Mouse (Mus musculus): ENCODE measurements around the gene Exoc3l.

The Exoc3l gene

DNA sequence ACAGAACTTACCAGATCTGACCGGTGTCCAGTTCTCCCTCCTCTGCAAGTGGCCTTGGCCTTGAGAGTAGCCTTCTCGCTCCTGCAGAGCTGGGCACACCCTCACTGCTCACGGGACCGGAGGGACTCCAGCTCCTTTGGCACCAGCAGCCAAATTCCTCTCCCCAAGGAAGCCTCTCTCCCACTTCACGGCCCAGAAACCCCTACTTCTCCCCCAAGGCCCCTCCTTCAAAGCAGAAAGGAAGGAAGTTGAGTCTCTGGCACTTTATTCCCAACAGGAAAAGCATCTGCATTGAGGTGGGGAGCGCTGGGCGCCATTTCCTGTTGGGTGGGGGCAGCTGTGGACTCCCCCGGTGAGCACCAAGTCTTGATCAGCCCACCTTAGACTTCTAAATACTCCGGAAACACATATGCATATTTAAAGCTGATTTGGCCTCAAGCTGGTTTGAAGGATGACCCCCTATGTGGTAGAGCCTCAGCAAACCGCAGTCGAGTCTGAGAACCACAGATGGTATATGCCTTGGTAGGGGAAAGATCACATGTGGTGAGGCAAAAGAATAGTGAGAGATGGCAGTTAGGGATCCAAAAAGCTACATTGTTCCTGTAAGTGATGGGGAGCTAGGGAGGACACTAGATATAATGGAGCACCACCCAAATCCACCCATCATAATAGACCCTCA lies at the start of gene Exoc3l:
Exoc3l (minus strand) TSS at position 207 of the 679 bp plus-strand sequence.
- in situ Hi-C loops (cut with MboI, MseI): no loop called here

- in situ Hi-C loops (cut with MboI, MseI): loop anchor here (25.0 kb wide), 1 partner anchor 717 kb away; the partner anchor contains the start of gene Nfatc3
These were observed 49.4 kb upstream of the Exoc3l start for GRCm38 (mm10) chr8:105345061-105345975.

GRCm38 (mm10) chr8:105343791-105344574 lies 48.1 kb upstream of the Exoc3l start:
- in situ Hi-C loops (cut with MboI, MseI): loop anchor here (25.0 kb wide), 1 partner anchor 718 kb away; the partner anchor contains the start of gene Nfatc3

- in situ Hi-C loops (cut with MboI, MseI): loop anchor here (25.0 kb wide), 1 partner anchor 720 kb away; the partner anchor contains the start of gene Nfatc3
These were observed 46.9 kb upstream of the Exoc3l start for GRCm38 (mm10) chr8:105342768-105343167.

DNA sequence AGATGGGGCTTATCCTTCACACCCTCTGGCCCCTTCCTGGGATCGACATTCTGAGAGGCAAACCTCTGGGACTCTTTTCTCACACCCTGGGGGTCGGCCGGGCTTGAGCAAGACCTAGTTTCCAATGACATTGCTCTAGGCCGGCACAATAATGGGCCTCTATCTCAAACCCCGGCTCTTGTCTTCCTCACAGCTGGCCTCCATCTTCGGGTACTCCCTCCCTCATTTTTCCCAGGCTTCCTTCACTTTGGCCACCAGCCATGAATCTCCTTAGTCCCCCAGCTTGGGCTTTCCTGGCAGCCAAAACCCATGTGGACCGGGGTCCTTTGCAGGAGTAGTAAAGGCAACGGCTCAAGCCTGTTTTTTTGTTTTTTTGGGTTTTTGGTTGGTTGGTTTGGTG lies 45.5 kb upstream of the Exoc3l start:
- in situ Hi-C loops (cut with MboI, MseI): loop anchor here (25.0 kb wide), 1 partner anchor 721 kb away; the partner anchor contains the start of gene Nfatc3

GRCm38 (mm10) chr8:105339886-105340635 lies 44.2 kb upstream of the Exoc3l start:
- in situ Hi-C loops (cut with MboI, MseI): loop anchor here (25.0 kb wide), 1 partner anchor 722 kb away; the partner anchor contains the start of gene Nfatc3

DNA sequence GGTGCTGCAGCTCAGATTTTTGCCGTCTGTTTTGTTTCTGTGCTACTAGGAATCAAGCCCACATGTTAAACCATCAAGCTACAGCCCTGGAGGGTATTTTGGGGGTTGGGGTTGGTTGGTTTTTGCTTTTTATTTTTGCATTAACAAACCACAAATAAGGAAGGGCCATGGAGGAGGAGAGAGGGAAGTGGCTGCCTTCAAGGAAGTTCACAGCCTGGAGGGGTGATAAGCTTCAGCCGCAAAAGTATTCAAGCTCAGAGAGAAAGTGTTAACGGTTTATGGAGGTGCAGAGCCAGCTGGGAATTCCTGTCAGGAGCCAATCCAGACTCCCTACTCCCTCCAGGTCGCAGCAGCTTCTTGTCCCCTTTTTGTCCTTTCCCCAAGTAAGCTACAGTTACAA lies 43.1 kb upstream of the Exoc3l start:
- in situ Hi-C loops (cut with MboI, MseI): loop anchor here (25.0 kb wide), 1 partner anchor 723 kb away; the partner anchor contains the start of gene Nfatc3

DNA sequence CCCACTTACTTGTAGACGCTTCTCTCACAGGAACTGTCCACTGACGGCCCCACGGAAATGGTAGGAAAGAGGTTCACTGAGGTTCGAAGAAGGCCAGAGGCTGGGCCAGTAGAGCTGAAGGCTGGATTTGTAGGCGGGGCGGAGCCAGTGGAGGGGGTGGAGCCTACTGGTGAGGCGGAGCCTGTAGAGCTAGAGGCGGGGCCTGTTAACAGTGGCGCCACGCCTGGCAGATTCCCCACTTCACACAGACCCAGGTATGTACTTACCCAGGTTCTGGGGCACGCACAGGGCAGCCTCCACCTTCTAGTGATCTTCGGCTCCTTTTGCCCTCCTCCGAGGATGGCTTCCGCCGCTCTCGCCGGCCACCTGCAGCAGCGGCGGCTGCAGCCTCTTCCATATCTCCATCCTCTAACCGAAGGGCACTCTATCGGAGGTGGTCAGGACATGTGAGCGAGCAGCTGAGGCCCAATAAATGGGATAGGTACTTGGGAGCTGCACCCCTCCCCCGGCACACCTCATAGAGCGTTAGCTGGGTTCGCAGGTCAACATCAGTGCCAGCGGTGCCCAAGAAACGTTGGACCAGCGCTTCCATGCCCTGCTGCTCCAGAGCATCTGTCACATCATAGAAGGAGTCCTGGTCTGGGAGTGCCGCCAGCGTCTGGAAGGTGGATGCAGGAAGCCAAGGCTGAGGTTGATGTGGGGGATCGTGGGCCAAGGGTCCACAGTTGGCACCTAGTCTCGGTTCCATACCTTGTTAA lies 40.7 kb upstream of the Exoc3l start:
- in situ Hi-C loops (cut with MboI, MseI): loop anchor here (25.0 kb wide), 1 partner anchor 726 kb away; the partner anchor contains the start of gene Nfatc3

- in situ Hi-C loops (cut with MboI, MseI): loop anchor here (25.0 kb wide), 1 partner anchor 730 kb away; the partner anchor contains the start of gene Nfatc3
These were observed 36.6 kb upstream of the Exoc3l start for GRCm38 (mm10) chr8:105332523-105332922.

GRCm38 (mm10) chr8:105331931-105332330 lies 36.0 kb upstream of the Exoc3l start:
- in situ Hi-C loops (cut with MboI, MseI): loop anchor here (25.0 kb wide), 1 partner anchor 730 kb away; the partner anchor contains the start of gene Nfatc3

DNA sequence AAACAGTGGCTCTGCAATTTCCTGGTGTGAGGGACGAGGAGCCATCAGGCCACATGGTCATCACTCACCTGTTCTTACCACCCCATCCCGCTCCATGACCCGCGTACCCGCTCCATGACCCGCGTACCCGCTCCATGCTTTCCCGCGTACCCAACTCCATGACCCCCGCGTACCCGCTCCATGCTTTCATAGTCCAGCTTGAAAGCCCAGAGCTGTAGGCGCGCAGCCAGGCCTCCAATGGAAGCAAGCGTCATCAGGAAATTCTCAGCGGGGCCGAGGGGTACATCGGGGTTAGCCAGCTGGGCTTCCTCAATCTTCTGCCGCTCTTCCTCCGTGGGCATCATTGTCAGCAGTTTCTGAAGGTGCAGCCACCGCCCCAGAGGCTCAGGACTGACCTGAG lies 35.6 kb upstream of the Exoc3l start:
- in situ Hi-C loops (cut with MboI, MseI): loop anchor here (25.0 kb wide), 1 partner anchor 731 kb away; the partner anchor contains the start of gene Nfatc3

GRCm38 (mm10) chr8:105330325-105330724 lies 34.4 kb upstream of the Exoc3l start:
- in situ Hi-C loops (cut with MboI, MseI): loop anchor here (25.0 kb wide), 1 partner anchor 732 kb away; the partner anchor contains the start of gene Nfatc3

DNA sequence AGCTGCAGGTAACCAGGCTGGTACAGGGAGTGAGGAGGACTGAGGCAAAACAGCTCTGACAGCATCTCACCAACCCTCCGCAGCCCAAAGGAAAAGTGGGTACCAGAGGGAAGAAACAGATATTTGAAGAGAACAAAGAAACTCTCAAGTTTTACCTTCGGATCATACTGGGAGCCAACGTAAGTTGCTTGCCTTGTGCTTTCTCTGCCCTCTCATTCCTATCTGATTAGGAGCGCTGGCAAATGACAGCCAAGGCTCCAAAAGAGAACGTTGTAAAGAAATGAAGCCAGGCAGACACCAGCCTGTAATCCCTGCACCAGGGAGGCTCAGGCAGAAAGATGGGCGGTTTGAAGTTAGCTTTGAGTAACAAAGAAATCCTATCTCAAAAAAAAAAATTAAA lies 31.1 kb upstream of the Exoc3l start:
- in situ Hi-C loops (cut with MboI, MseI): loop anchor here (10.0 to 25.0 kb wide), 2 partner anchors 735 to 888 kb away; partner anchors contain the start of genes Nfatc3, Prmt7 and Slc7a6os

- in situ Hi-C loops (cut with MboI, MseI): loop anchor here (10.0 to 25.0 kb wide), 2 partner anchors 736 to 889 kb away; partner anchors contain the start of genes Nfatc3, Prmt7 and Slc7a6os
These were observed 30.3 kb upstream of the Exoc3l start, which contains the start of the genes Lrrc29 and Tmem208 for GRCm38 (mm10) chr8:105326141-105326672. Gene Lrrc29, minus strand, starts transcription at chr8:105326278. Gene Tmem208, plus strand, starts transcription at chr8:105326354.

DNA sequence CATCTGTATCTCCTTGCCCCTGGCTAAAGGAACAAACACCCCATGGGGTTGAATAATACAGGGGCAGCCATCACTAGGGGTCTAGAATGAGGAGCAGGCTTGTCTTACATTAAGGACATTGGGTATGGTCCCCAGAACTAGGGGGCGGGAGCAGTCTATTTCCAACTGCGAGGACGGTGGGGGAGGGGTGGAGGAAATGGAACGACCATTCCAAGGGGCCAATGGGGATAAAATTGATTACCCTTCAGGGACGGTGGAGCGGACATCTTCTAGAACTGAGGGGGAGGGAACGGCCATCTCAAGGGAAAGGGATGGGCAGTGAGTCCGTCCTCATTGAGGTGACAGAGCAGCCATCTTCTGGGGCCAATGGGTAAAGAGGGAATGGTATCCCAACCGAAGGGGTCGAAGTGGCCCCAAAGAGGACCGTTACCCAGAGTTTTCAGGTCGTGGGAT lies 29.8 kb upstream of the Exoc3l start:
- in situ Hi-C loops (cut with MboI, MseI): loop anchor here (10.0 to 25.0 kb wide), 2 partner anchors 737 to 889 kb away; partner anchors contain the start of genes Nfatc3, Prmt7 and Slc7a6os

DNA sequence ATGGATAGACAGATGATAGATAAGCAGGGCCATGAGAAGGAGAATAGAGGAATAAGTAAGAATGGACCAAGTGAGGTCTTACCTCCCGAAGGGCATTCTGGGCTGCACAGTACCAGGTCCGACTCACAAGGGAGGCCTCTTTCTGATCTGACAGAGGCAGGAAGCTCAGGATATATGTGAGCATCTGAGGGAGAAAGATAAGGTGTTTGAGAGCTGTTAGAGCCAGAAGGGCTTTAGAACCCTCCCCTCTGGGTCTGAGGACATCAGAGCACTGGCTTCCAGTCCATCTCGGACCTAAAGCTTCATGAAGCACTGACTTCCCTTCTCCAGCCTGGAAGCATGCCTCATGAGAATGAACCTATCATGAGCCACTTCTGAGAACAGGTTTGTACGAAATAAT lies 27.3 kb upstream of the Exoc3l start:
- in situ Hi-C loops (cut with MboI, MseI): loop anchor here (10.0 kb wide), 1 partner anchor 892 kb away; the partner anchor contains the start of genes Prmt7 and Slc7a6os

- in situ Hi-C loops (cut with MboI, MseI): no loop called here
These were observed 22.8 kb upstream of the Exoc3l start for GRCm38 (mm10) chr8:105318662-105319190.

GRCm38 (mm10) chr8:105317941-105318340 lies 22.0 kb upstream of the Exoc3l start:
- in situ Hi-C loops (cut with MboI, MseI): no loop called here
